Mouse (Mus musculus): ENCODE measurements around the gene Palld. TPM values are rescaled to one million over a fixed set of nuclear protein-coding genes. Genes with fewer than 3 reads are reported as not detected.

The Palld gene
- polyA plus RNA-seq, 1 experiment from 2014 or later: 57.9 TPM

- H3K27ac ChIP-seq (replicated peaks): no peak overlapping the region
- no peaks in the 10 kb centered on the region for H3K9me3 ChIP-seq
- H3K9ac ChIP-seq (replicated peaks): no peak overlapping the region
- no peaks in the 10 kb centered on the region for H3K27me3 ChIP-seq
- no peaks in the 10 kb centered on the region for H3K36me3 ChIP-seq
- H3K4me1 ChIP-seq: no peaks in the 10 kb centered on the region
- ATAC-seq (ENCODE audit: low FRiP score, low read depth): no peak
- H3K4me2 ChIP-seq (replicated peaks): no peak overlapping the region
- WGBS: 76% methylated on average over 13 of the region's 13 CpGs
- H3K4me3 ChIP-seq: no peak overlapping the region
These were observed 6.1 kb upstream of the Palld start for GRCm38 (mm10) chr8:61908303-61909215.

- Histone ChIP-seq H3K9me3 (no peaks in the 10 kb centered on the region), H3K27me3 (no peaks in the 10 kb centered on the region), H3K27ac (replicated peaks) (no peak overlapping the region), H3K4me1 (peaks cover 6% of the 10 kb centered on the region), H3K9ac (replicated peaks) (no peak overlapping the region), H3K36me3 (no peaks in the 10 kb centered on the region), H3K4me2 (replicated peaks) (no peak overlapping the region), H3K4me3 (no peak overlapping the region)
- ATAC-seq (ENCODE audit: low FRiP score, low read depth): peak; percentile 80
- 18% methylated on average over 6 of the region's 6 CpGs for WGBS
These were observed 1.3 kb downstream of the Palld start for GRCm38 (mm10) chr8:61901028-61901717.

GRCm38 (mm10) chr8:61897402-61897801, 5.1 kb downstream of the Palld start:
- Histone ChIP-seq H3K9me3 (no peaks in the 10 kb centered on the region), H3K4me2 (replicated peaks) (no peak overlapping the region), H3K27me3 (no peaks in the 10 kb centered on the region), H3K27ac (replicated peaks) (no peak overlapping the region), H3K4me3 (no peak overlapping the region), H3K9ac (replicated peaks) (no peak overlapping the region), H3K36me3 (no peaks in the 10 kb centered on the region), H3K4me1 (peaks cover 6% of the 10 kb centered on the region)
- ATAC-seq (ENCODE audit: low FRiP score, low read depth): no peak
- 100% methylated on average over 1 of the region's 1 CpGs for WGBS

GRCm38 (mm10) chr8:61896742-61897141, 5.7 kb downstream of the Palld start:
- no peak for ATAC-seq (ENCODE audit: low FRiP score, low read depth)
- Histone ChIP-seq H3K9me3 (no peaks in the 10 kb centered on the region), H3K27ac (replicated peaks) (no peak overlapping the region), H3K9ac (replicated peaks) (no peak overlapping the region), H3K4me1 (peaks cover 6% of the 10 kb centered on the region), H3K36me3 (no peaks in the 10 kb centered on the region), H3K4me2 (replicated peaks) (no peak overlapping the region), H3K27me3 (no peaks in the 10 kb centered on the region), H3K4me3 (no peak overlapping the region)
- 92% methylated on average over 1 of the region's 1 CpGs for WGBS

DNA sequence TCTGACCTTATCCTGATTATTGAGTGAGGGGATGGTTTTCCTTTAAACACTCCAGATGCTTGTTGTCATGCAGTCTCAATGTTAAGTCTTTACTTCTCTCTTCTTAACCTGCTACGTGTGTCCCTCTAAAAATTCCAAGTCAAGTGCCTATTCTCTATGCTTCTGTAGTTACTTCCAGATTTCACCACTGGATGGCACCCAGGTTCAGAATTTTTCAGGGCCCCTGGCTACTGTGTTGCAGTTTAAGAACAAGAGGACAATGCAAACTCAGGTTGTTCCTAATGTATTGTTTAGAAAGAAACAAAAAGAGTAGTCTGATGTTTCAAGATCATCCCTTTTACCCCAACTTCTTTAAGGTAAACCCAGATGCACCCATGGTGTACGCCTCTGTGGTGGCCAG, 8.4 kb downstream of the Palld start:
- H3K4me3 ChIP-seq: no peak overlapping the region
- no peaks in the 10 kb centered on the region for H3K4me1 ChIP-seq
- no peak overlapping the region for H3K4me2 ChIP-seq (replicated peaks)
- ATAC-seq (ENCODE audit: low FRiP score, low read depth): peak; percentile 62; the same call in 1 of the 2 replicates
- no peak overlapping the region for H3K27ac ChIP-seq (replicated peaks)
- WGBS: 60% methylated on average over 2 of the region's 2 CpGs
- no peak overlapping the region for H3K9ac ChIP-seq (replicated peaks)
- no peaks in the 10 kb centered on the region for H3K9me3 ChIP-seq
- H3K36me3 ChIP-seq: no peaks in the 10 kb centered on the region
- no peaks in the 10 kb centered on the region for H3K27me3 ChIP-seq

DNA sequence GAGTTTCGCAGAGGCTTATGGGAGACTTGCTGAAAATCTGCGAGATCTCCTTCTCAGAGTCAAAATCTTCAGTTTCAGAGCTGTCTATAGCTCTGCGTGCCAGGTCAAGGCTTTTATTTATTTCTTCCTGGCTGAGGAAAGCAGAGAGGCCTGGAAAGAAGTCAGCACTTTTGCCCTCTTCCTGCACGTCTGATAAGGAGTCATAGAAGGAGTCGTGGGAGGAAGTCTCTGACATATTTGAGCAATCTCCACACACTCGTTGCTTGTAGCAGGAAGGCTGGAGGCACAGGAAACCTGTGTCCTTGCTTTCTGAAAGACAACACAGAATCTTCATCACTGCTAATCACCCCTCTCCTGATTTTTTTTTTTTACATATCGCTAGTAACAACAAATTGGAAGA, 24.9 kb downstream of the Palld start:
- ATAC-seq (ENCODE audit: low FRiP score, low read depth): no peak
- Histone ChIP-seq H3K27ac (replicated peaks) (no peak overlapping the region), H3K9me3 (no peaks in the 10 kb centered on the region), H3K36me3 (no peaks in the 10 kb centered on the region), H3K4me3 (no peak overlapping the region), H3K4me2 (replicated peaks) (no peak overlapping the region), H3K4me1 (no peaks in the 10 kb centered on the region), H3K9ac (replicated peaks) (no peak overlapping the region), H3K27me3 (no peaks in the 10 kb centered on the region; the same call in 1 of the 2 replicates)
- WGBS: 76% methylated on average over 7 of the region's 7 CpGs

- ATAC-seq (ENCODE audit: low FRiP score, low read depth): peak; percentile 53; the same call in 1 of the 2 replicates
- no peak overlapping the region for H3K4me2 ChIP-seq (replicated peaks)
- no peaks in the 10 kb centered on the region for H3K36me3 ChIP-seq
- no peaks in the 10 kb centered on the region; the same call in 1 of the 2 replicates for H3K27me3 ChIP-seq
- no peaks in the 10 kb centered on the region for H3K4me1 ChIP-seq
- H3K4me3 ChIP-seq: no peak overlapping the region
- WGBS: 10% methylated on average over 5 of the region's 5 CpGs
- no peak overlapping the region for H3K27ac ChIP-seq (replicated peaks)
- no peak overlapping the region for H3K9ac ChIP-seq (replicated peaks)
- H3K9me3 ChIP-seq: no peaks in the 10 kb centered on the region
These were observed 27.2 kb downstream of the Palld start for GRCm38 (mm10) chr8:61875290-61875689.

DNA sequence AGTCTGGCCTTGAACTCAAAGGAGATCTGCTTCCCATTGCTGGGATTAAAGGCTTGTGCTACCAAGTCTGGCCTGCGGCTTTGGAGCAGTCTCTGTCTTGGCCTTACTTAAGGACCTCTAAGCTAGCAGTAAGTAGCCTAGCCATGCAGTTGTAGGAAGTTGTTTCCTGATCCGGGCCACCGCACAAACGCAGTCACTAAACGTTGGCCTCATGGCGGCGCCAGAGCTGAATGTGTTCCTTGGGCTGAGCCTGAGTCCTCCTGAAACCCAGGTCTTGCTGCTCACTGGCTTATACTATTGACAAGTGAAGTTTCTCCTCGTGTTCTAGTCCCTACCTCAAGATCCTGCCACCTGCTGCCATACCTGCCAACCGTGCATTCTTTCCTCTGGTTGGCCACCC, 28.5 kb downstream of the Palld start:
- H3K36me3 ChIP-seq: no peaks in the 10 kb centered on the region
- H3K27ac ChIP-seq (replicated peaks): no peak overlapping the region
- no peaks in the 10 kb centered on the region for H3K4me1 ChIP-seq
- ATAC-seq (ENCODE audit: low FRiP score, low read depth): no peak
- no peak overlapping the region for H3K4me2 ChIP-seq (replicated peaks)
- H3K9me3 ChIP-seq: no peaks in the 10 kb centered on the region
- WGBS: 45% methylated on average over 9 of the region's 9 CpGs
- no peak overlapping the region for H3K4me3 ChIP-seq
- H3K9ac ChIP-seq (replicated peaks): no peak overlapping the region
- no peaks in the 10 kb centered on the region; the same call in 1 of the 2 replicates for H3K27me3 ChIP-seq

- no peaks in the 10 kb centered on the region for H3K4me1 ChIP-seq
- no peak overlapping the region for H3K4me2 ChIP-seq (replicated peaks)
- ATAC-seq (ENCODE audit: low FRiP score, low read depth): no peak
- WGBS: 90% methylated on average over 3 of the region's 3 CpGs
- no peak overlapping the region for H3K4me3 ChIP-seq
- no peak overlapping the region for H3K9ac ChIP-seq (replicated peaks)
- no peak overlapping the region for H3K27ac ChIP-seq (replicated peaks)
- no peaks in the 10 kb centered on the region for H3K9me3 ChIP-seq
- H3K27me3 ChIP-seq: no peaks in the 10 kb centered on the region
- H3K36me3 ChIP-seq: no peaks in the 10 kb centered on the region
These were observed 34.0 kb downstream of the Palld start for GRCm38 (mm10) chr8:61868481-61868880.

DNA sequence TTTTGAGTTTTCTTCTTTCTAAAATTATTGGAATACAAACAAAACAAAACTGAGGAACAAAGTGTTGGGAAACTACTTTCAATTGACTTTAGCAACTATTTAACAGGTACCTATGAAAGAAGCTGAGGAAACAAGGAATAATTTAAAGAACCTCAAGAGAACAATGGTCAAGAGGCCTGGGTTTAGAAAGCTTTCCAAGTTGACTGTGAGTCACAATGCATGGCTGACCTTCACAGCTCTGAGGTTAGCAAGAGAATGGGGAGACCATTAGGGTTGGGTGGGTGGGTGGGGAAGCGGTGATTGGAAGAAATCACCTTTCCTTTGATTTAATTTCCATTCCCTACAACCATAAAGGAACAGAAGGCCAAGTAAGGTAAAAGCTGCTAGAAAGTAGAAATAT, 35.6 kb downstream of the Palld start:
- Histone ChIP-seq H3K4me2 (replicated peaks) (no peak overlapping the region), H3K9ac (replicated peaks) (no peak overlapping the region), H3K4me3 (no peak overlapping the region), H3K27me3 (no peaks in the 10 kb centered on the region), H3K9me3 (no peaks in the 10 kb centered on the region), H3K27ac (replicated peaks) (no peak overlapping the region), H3K36me3 (no peaks in the 10 kb centered on the region), H3K4me1 (no peaks in the 10 kb centered on the region)
- WGBS: 76% methylated on average over 1 of the region's 1 CpGs
- ATAC-seq (ENCODE audit: low FRiP score, low read depth): no peak

DNA sequence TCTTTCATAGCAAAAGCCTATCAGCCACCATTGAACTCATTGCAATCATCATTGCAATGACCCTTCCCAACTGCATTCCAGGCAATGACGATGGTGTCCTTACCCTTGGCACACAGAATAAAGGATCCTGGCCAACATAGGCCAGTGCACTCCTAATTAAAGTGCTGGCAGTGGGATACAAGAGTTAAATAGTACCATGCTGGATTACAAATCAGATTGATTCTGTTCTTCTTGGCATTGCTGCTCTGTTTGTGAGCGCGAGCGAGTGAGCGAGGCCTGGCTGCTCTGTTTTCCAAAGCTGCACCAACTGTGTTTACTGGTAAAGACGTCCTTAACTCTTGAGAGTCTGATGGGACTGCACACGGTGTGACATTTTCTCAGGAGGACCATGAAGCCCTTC, 37.1 kb downstream of the Palld start:
- H3K27ac ChIP-seq (replicated peaks): no peak overlapping the region
- WGBS: 94% methylated on average over 7 of the region's 7 CpGs
- H3K4me2 ChIP-seq (replicated peaks): no peak overlapping the region
- ATAC-seq (ENCODE audit: low FRiP score, low read depth): no peak
- no peak overlapping the region for H3K4me3 ChIP-seq
- H3K36me3 ChIP-seq: no peaks in the 10 kb centered on the region
- H3K9ac ChIP-seq (replicated peaks): no peak overlapping the region
- no peaks in the 10 kb centered on the region for H3K27me3 ChIP-seq
- H3K9me3 ChIP-seq: no peaks in the 10 kb centered on the region
- H3K4me1 ChIP-seq: no peaks in the 10 kb centered on the region

GRCm38 (mm10) chr8:61851270-61851669, 51.2 kb downstream of the Palld start:
- no peak for ATAC-seq (ENCODE audit: low FRiP score, low read depth)
- Histone ChIP-seq H3K36me3 (no peaks in the 10 kb centered on the region), H3K9me3 (no peaks in the 10 kb centered on the region), H3K4me2 (replicated peaks) (no peak overlapping the region), H3K4me3 (no peak overlapping the region), H3K9ac (replicated peaks) (no peak overlapping the region), H3K4me1 (0 out of 2 replicates have a peak, but pooled peaks cover 3% of the 10 kb centered on the region), H3K27me3 (no peaks in the 10 kb centered on the region; the same call in 1 of the 2 replicates), H3K27ac (replicated peaks) (no peak overlapping the region)
- 94% methylated on average over 4 of the region's 4 CpGs for WGBS
